Mouse (Mus musculus): ENCODE data around the gene Ociad2. TPM values are rescaled to one million over a fixed set of nuclear protein-coding genes. Genes with fewer than 3 reads are reported as not detected.

The Ociad2 gene
- 93.9 and 103 TPM in 2 replicates for polyA plus RNA-seq (2015; fragmentation: Nextera tagmentation; extraction: Ambion mirVana)

DNA sequence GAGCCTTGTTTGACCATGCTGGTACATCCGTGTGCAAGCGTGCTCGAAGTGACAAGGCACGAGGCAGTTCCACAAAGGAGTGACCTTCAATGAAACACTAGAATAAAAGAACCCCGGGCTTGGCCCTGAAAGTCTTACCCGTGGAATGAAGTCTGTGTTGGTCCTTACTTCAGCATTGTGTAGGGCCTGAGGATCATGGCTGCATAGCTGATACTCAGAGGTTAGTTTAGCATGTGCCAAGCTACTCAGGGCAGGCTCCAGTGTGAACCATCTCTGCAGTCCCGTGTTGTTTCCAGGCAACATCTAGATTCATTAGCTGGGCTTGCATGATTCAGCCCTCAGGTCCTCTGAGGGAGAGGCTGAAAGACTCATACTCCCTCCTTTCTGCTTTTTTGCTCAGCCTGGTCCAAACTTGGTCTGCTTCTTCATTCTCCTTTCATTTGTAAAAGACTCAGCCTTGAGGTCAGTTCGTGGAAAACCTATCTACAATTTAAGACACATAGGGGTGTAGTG, at the start of gene Ociad2:
TSS of gene Ociad2 (minus strand) at position 306 of the 513 bp plus-strand sequence.
- Histone ChIP-seq H3K27ac (ENCODE audit: low read length) (0 out of 2 replicates have a peak within 1 kb of the TSS, but pooled peaks have one; percentile 8), H3K4me3 (replicated peaks; ENCODE audit: low read length) (no peak within 1 kb of the TSS), H3K9ac (ENCODE audit: low read length) (no peak within 1 kb of the TSS), H3K4me2 (ENCODE audit: low read depth, low read length) (no peak within 1 kb of the TSS), H3K4me1 (ENCODE audit: control insufficient read depth, insufficient read depth, low read length) (no peaks in the 10 kb centered on the region), H3K9me3 (replicated peaks; ENCODE audit: control insufficient read depth, low read length) (no peaks in the 10 kb centered on the region), H3K36me3 (ENCODE audit: control insufficient read depth, insufficient read depth, low read length) (no peaks in the 10 kb centered on the region), H3K27me3 (ENCODE audit: control insufficient read depth, insufficient read depth, low read length) (no peaks in the 10 kb centered on the region)
- no peak for ATAC-seq (ENCODE audit: insufficient read depth, low FRiP score)
- WGBS = 75% methylated on average over 8 of the region's 8 CpGs

DNA sequence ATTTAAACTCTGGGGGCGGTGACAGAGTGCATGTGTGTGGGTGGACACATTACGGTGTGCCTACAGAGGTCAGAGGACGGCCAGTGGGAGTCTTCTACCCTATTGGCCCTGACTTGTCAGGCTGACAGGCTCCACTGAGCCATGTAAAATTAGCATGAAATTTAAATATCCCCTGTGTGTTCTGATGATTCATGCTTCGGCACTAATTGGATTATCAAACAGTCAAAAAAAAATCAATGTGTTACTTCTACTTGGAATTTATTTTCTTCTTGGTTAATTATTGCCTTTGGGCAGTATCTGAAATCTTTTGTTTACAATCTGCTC, 42.8 kb upstream of the Ociad2 start:
- Histone ChIP-seq H3K9ac (ENCODE audit: low read length) (no peak overlapping the region), H3K9me3 (replicated peaks; ENCODE audit: control insufficient read depth, low read length) (no peaks in the 10 kb centered on the region), H3K36me3 (ENCODE audit: control insufficient read depth, insufficient read depth, low read length) (no peaks in the 10 kb centered on the region), H3K4me2 (ENCODE audit: low read depth, low read length) (no peak overlapping the region), H3K27me3 (ENCODE audit: control insufficient read depth, insufficient read depth, low read length) (peaks cover 5% of the 10 kb centered on the region; the same call in 1 of the 2 replicates), H3K4me1 (ENCODE audit: control insufficient read depth, insufficient read depth, low read length) (no peaks in the 10 kb centered on the region), H3K4me3 (replicated peaks; ENCODE audit: low read length) (no peak overlapping the region), H3K27ac (ENCODE audit: low read length) (no peak overlapping the region)
- WGBS = 70% methylated on average over 4 of the region's 4 CpGs
- ATAC-seq (ENCODE audit: insufficient read depth, low FRiP score) = no peak

DNA sequence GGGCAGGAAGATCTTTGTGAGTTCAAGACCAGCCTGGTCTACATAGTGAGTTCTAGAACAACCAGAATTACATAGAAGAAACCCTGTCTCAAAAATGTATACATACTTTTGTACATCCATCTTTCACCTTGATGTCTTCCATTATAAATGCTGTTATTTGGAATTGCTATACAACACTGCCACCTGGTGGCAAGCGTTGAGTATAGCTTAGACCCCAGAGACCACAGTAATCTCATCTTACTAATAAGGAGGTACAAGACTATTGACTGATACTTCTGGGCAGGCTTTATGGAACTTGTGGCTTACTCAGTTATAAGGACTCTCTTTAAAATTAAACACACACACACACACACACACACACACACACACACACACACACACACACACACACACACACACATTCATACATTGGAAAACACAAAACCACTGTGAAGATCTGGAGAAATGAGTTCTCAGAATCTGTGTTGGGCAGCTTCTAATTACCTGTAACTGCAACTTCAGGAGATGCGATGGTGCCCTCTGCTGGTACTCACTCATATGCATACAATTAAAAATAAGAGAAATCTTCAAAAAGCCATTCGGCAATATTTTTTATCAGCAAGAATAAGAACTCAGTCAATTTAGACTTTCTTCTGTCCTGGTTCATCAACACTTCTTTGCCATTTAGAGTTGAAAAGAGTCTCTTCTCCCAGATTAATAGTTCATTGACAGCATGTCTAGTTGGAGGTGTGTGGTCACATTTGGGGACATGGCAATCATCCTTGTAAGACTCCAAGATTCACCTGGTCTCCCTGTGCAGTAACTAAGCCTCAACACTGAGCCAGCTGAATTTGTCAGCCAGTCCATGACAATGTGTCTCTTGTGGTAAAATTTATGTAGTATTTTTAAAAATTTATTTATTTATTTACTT, 42.2 kb upstream of the Ociad2 start:
- WGBS = 29% methylated on average over 3 of the region's 3 CpGs
- H3K27ac ChIP-seq (ENCODE audit: low read length) = no peak overlapping the region
- H3K4me2 ChIP-seq (ENCODE audit: low read depth, low read length) = no peak overlapping the region
- no peaks in the 10 kb centered on the region for H3K36me3 ChIP-seq (ENCODE audit: control insufficient read depth, insufficient read depth, low read length)
- no peak overlapping the region for H3K4me3 ChIP-seq (replicated peaks; ENCODE audit: low read length)
- no peak for ATAC-seq (ENCODE audit: insufficient read depth, low FRiP score)
- H3K27me3 ChIP-seq (ENCODE audit: control insufficient read depth, insufficient read depth, low read length) = peaks cover 5% of the 10 kb centered on the region; the same call in 1 of the 2 replicates
- no peaks in the 10 kb centered on the region for H3K4me1 ChIP-seq (ENCODE audit: control insufficient read depth, insufficient read depth, low read length)
- H3K9me3 ChIP-seq (replicated peaks; ENCODE audit: control insufficient read depth, low read length) = no peaks in the 10 kb centered on the region
- H3K9ac ChIP-seq (ENCODE audit: low read length) = no peak overlapping the region

DNA sequence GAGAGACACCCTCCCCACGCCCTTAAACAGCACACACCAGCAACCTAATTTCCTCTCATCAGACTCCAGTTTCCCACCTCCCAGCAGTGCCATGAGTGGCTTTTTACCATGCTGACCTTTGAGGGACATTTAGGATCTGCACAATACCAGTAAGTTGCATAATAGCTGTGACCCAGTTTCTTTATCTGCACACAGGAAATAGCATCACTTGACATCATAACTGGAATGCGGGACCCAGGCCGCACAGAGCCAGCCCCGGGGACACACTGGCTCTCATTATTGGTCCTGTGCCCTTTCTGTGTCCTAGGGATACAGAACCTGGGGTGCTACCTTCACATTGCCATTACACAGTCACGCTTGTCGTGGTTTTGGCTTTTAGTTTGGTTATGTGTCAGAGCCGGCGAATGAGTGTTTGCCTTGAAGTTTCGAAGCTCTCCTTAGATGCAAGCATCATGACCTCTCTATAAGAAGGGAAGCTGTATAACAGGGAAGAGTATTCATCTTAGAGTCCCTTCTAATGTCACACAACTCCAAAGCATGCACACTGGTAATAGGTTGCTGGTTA, 41.2 kb upstream of the Ociad2 start:
- ATAC-seq (ENCODE audit: insufficient read depth, low FRiP score) = no peak
- Histone ChIP-seq H3K4me1 (ENCODE audit: control insufficient read depth, insufficient read depth, low read length) (no peaks in the 10 kb centered on the region), H3K4me2 (ENCODE audit: low read depth, low read length) (no peak overlapping the region), H3K27ac (ENCODE audit: low read length) (no peak overlapping the region), H3K36me3 (ENCODE audit: control insufficient read depth, insufficient read depth, low read length) (no peaks in the 10 kb centered on the region), H3K27me3 (ENCODE audit: control insufficient read depth, insufficient read depth, low read length) (peaks cover 5% of the 10 kb centered on the region; the same call in 1 of the 2 replicates), H3K4me3 (replicated peaks; ENCODE audit: low read length) (no peak overlapping the region), H3K9me3 (replicated peaks; ENCODE audit: control insufficient read depth, low read length) (no peaks in the 10 kb centered on the region), H3K9ac (ENCODE audit: low read length) (no peak overlapping the region)
- WGBS = 82% methylated on average over 9 of the region's 9 CpGs

DNA sequence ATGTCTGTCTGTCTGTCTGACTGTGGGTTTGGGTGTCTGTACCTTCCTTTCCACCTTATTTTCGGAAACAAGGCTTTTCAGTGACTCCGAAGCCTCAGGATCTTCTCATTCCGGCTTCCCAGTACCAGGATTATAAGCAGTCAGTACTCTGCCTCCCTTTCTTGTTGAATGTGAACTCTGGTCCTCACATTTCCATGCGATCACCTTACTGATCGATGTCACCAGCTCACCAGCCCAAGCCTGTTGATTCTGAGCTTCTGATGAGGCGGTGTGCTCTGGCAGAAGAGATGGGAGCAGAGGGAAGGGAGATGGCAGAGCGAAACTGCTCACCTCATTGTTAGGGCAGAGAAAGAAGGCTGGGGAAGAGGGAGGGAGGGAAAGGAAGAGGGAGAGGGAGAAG, 40.7 kb upstream of the Ociad2 start:
- no peak overlapping the region; the same call in 1 of the 2 replicates for H3K9ac ChIP-seq (ENCODE audit: low read length)
- no peak overlapping the region for H3K4me3 ChIP-seq (replicated peaks; ENCODE audit: low read length)
- no peaks in the 10 kb centered on the region for H3K9me3 ChIP-seq (replicated peaks; ENCODE audit: control insufficient read depth, low read length)
- H3K36me3 ChIP-seq (ENCODE audit: control insufficient read depth, insufficient read depth, low read length) = no peaks in the 10 kb centered on the region
- no peak for ATAC-seq (ENCODE audit: insufficient read depth, low FRiP score)
- no peak overlapping the region for H3K4me2 ChIP-seq (ENCODE audit: low read depth, low read length)
- 78% methylated on average over 7 of the region's 7 CpGs for WGBS
- no peaks in the 10 kb centered on the region for H3K4me1 ChIP-seq (ENCODE audit: control insufficient read depth, insufficient read depth, low read length)
- H3K27me3 ChIP-seq (ENCODE audit: control insufficient read depth, insufficient read depth, low read length) = peaks cover 5% of the 10 kb centered on the region; the same call in 1 of the 2 replicates
- H3K27ac ChIP-seq (ENCODE audit: low read length) = no peak overlapping the region

DNA sequence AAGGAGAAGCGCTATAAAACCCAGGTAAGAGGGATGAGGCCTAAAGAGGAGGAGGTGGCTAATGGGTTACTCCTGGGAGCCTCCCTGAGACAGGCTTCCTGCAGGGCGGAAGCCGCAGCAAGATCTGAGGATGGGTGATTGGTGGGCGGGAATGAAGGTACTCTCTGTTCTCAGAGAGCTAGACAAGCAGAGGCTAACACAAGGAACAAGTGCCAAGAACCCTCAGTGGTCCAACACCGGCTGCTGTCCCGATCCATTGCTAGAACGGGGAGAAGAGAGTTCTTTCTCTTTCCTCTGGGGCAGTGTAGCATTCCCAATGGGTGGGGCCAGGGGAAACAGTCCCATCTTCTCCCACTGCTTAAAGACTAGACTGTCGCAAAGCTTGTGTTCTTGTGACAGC, 40.0 kb upstream of the Ociad2 start:
- Histone ChIP-seq H3K4me1 (ENCODE audit: control insufficient read depth, insufficient read depth, low read length) (no peaks in the 10 kb centered on the region), H3K9ac (ENCODE audit: low read length) (no peak overlapping the region), H3K4me2 (ENCODE audit: low read depth, low read length) (no peak overlapping the region), H3K4me3 (replicated peaks; ENCODE audit: low read length) (no peak overlapping the region), H3K9me3 (replicated peaks; ENCODE audit: control insufficient read depth, low read length) (no peaks in the 10 kb centered on the region), H3K27ac (ENCODE audit: low read length) (no peak overlapping the region), H3K27me3 (ENCODE audit: control insufficient read depth, insufficient read depth, low read length) (peaks cover 5% of the 10 kb centered on the region; the same call in 1 of the 2 replicates), H3K36me3 (ENCODE audit: control insufficient read depth, insufficient read depth, low read length) (no peaks in the 10 kb centered on the region)
- no peak for ATAC-seq (ENCODE audit: insufficient read depth, low FRiP score)
- 49% methylated on average over 8 of the region's 8 CpGs for WGBS

DNA sequence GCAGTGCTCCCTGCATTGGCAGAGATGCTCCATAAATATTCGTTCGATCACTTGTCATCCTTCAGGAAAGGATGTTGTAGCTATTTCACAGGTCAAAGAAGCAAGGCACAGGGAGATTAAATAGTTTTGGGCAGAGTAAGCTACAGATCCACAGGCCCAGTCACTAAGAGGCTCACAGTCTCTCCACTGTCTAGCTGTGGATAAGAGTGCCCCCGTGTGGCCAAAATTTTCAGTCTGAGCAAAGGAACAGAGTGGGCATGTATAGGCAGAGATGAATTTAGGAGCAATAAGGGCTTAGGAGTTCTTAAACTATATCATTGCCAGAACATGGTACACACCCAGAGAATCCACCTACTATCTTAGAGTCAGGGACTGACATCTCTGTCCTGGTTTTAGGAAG, 39.1 kb upstream of the Ociad2 start:
- Histone ChIP-seq H3K27me3 (ENCODE audit: control insufficient read depth, insufficient read depth, low read length) (peaks cover 5% of the 10 kb centered on the region; the same call in 1 of the 2 replicates), H3K4me2 (ENCODE audit: low read depth, low read length) (no peak overlapping the region), H3K9me3 (replicated peaks; ENCODE audit: control insufficient read depth, low read length) (no peaks in the 10 kb centered on the region), H3K4me1 (ENCODE audit: control insufficient read depth, insufficient read depth, low read length) (no peaks in the 10 kb centered on the region), H3K9ac (ENCODE audit: low read length) (no peak overlapping the region), H3K27ac (ENCODE audit: low read length) (no peak overlapping the region), H3K36me3 (ENCODE audit: control insufficient read depth, insufficient read depth, low read length) (no peaks in the 10 kb centered on the region), H3K4me3 (replicated peaks; ENCODE audit: low read length) (no peak overlapping the region)
- peak; percentile 84 for ATAC-seq (ENCODE audit: insufficient read depth, low FRiP score)
- 25% methylated on average over 3 of the region's 3 CpGs for WGBS

DNA sequence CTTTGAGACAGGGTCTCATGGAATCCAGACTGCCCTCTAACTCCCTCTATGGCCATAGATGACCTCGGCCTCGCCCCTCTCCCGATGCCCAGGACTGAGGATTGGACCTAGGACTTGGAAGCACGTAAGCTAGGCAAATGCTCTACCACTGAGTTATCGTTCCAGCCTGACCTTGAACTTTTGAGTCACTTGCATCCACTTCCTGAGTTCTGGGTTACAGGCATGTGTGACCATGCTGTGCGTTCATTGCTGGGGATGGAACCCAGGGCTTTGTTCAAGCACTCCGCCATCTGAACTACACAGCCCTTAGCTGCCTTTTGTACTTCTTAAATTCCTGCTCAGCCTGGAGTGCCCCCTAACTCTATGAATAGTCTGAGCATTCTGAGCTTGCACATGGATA, 35.7 kb upstream of the Ociad2 start:
- Histone ChIP-seq H3K9ac (ENCODE audit: low read length) (no peak overlapping the region), H3K9me3 (replicated peaks; ENCODE audit: control insufficient read depth, low read length) (no peaks in the 10 kb centered on the region), H3K36me3 (ENCODE audit: control insufficient read depth, insufficient read depth, low read length) (no peaks in the 10 kb centered on the region), H3K27me3 (ENCODE audit: control insufficient read depth, insufficient read depth, low read length) (peaks cover 4% of the 10 kb centered on the region; the same call in 1 of the 2 replicates), H3K4me2 (ENCODE audit: low read depth, low read length) (no peak overlapping the region), H3K4me3 (replicated peaks; ENCODE audit: low read length) (no peak overlapping the region), H3K27ac (ENCODE audit: low read length) (no peak overlapping the region), H3K4me1 (ENCODE audit: control insufficient read depth, insufficient read depth, low read length) (no peaks in the 10 kb centered on the region)
- 83% methylated on average over 7 of the region's 7 CpGs for WGBS
- ATAC-seq (ENCODE audit: insufficient read depth, low FRiP score) = no peak

DNA sequence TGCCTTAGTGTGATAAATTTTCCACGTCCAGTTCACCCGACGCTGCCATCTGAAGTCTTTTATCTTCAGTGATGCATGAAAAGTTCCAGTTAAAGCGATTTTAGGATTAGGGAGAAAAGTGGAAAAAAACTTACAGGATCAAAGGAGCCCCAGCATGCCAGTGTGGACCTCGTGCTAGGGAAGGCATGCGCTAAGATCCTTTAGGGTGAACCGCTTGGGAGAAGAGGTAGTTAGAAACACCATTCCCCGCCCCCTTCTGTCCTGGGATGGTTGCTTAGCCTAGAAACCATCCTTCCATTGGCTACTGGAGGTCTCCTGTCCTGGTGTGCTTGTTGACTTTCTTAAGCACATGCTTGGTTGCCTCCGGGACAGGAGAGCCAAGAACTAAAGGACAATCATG, 35.2 kb upstream of the Ociad2 start:
- Histone ChIP-seq H3K4me2 (ENCODE audit: low read depth, low read length) (no peak overlapping the region), H3K4me1 (ENCODE audit: control insufficient read depth, insufficient read depth, low read length) (no peaks in the 10 kb centered on the region), H3K9me3 (replicated peaks; ENCODE audit: control insufficient read depth, low read length) (no peaks in the 10 kb centered on the region), H3K36me3 (ENCODE audit: control insufficient read depth, insufficient read depth, low read length) (no peaks in the 10 kb centered on the region), H3K27me3 (ENCODE audit: control insufficient read depth, insufficient read depth, low read length) (no peaks in the 10 kb centered on the region), H3K27ac (ENCODE audit: low read length) (no peak overlapping the region), H3K4me3 (replicated peaks; ENCODE audit: low read length) (no peak overlapping the region), H3K9ac (ENCODE audit: low read length) (no peak overlapping the region)
- WGBS = 68% methylated on average over 9 of the region's 9 CpGs
- ATAC-seq (ENCODE audit: insufficient read depth, low FRiP score) = no peak
